Mouse (Mus musculus): ENCODE measurements at regions not wholly inside any gene's neighbourhood (a gene's known extent, or its start where the extent isn't known, plus 50 kb on each side); places are given as distances from the start of the nearest gene placed in this dataset.
A peak's percentile ranks its signal among the peaks of the same experiment; 100 is the strongest.

GRCm38 (mm10) chr15:10864004-10864775 lies 87.9 kb upstream of the C1qtnf3 start:
- no peak overlapping the region for H3K4me3 ChIP-seq
- WGBS: 90% methylated on average over 7 of the region's 7 CpGs
- no peak for DNase-seq (ENCODE audit: low spot score)
- no peaks in the 10 kb centered on the region for H3K9me3 ChIP-seq (replicated peaks)
- no peaks in the 10 kb centered on the region for H3K36me3 ChIP-seq
- no peaks in the 10 kb centered on the region for H3K27me3 ChIP-seq (ENCODE audit: low read depth, poor library complexity, severe bottlenecking)
- H3K27ac ChIP-seq (replicated peaks): no peak overlapping the region
- peaks cover 6% of the 10 kb centered on the region for H3K4me1 ChIP-seq

GRCm38 (mm10) chr15:10865109-10865508 lies 87.0 kb upstream of the C1qtnf3 start:
- H3K36me3 ChIP-seq: no peaks in the 10 kb centered on the region
- peaks cover 14% of the 10 kb centered on the region for H3K4me1 ChIP-seq
- H3K9me3 ChIP-seq (replicated peaks): no peaks in the 10 kb centered on the region
- no peak for DNase-seq (ENCODE audit: low spot score)
- H3K27ac ChIP-seq (replicated peaks): no peak overlapping the region
- 80% methylated on average over 5 of the region's 5 CpGs for WGBS
- no peak overlapping the region for H3K4me3 ChIP-seq
- no peaks in the 10 kb centered on the region for H3K27me3 ChIP-seq (ENCODE audit: low read depth, poor library complexity, severe bottlenecking)

- Histone ChIP-seq H3K27me3 (ENCODE audit: low read depth, poor library complexity, severe bottlenecking) (no peaks in the 10 kb centered on the region; the same call in 1 of the 2 replicates), H3K4me1 (peaks cover 14% of the 10 kb centered on the region), H3K27ac (replicated peaks) (no peak overlapping the region), H3K4me3 (no peak overlapping the region), H3K36me3 (no peaks in the 10 kb centered on the region), H3K9me3 (replicated peaks) (no peaks in the 10 kb centered on the region)
- no peak for DNase-seq (ENCODE audit: low spot score)
- 89% methylated on average over 5 of the region's 5 CpGs for WGBS
Observed at GRCm38 (mm10) chr15:10866794-10867193, 85.3 kb upstream of the C1qtnf3 start.

- 93% methylated on average over 7 of the region's 7 CpGs for WGBS
- Histone ChIP-seq H3K27me3 (ENCODE audit: low read depth, poor library complexity, severe bottlenecking) (no peaks in the 10 kb centered on the region; the same call in 1 of the 2 replicates), H3K36me3 (no peaks in the 10 kb centered on the region), H3K4me1 (peaks cover 14% of the 10 kb centered on the region), H3K4me3 (no peak overlapping the region), H3K9me3 (replicated peaks) (no peaks in the 10 kb centered on the region), H3K27ac (replicated peaks) (no peak overlapping the region)
- no peak for DNase-seq (ENCODE audit: low spot score)
Observed at GRCm38 (mm10) chr15:10868115-10868514, 84.0 kb upstream of the C1qtnf3 start.

GRCm38 (mm10) chr15:10868716-10869585 lies 83.2 kb upstream of the C1qtnf3 start:
- H3K27ac ChIP-seq (replicated peaks): peak overlapping the region; percentile 42; the same call in 1 of the 2 replicates
- H3K4me1 ChIP-seq: peaks cover 14% of the 10 kb centered on the region
- no peak overlapping the region for H3K4me3 ChIP-seq
- WGBS: 79% methylated on average over 14 of the region's 14 CpGs
- H3K36me3 ChIP-seq: no peaks in the 10 kb centered on the region
- H3K9me3 ChIP-seq (replicated peaks): no peaks in the 10 kb centered on the region
- no peaks in the 10 kb centered on the region; the same call in 1 of the 2 replicates for H3K27me3 ChIP-seq (ENCODE audit: low read depth, poor library complexity, severe bottlenecking)
- no peak for DNase-seq (ENCODE audit: low spot score)

- H3K27me3 ChIP-seq (ENCODE audit: low read depth, poor library complexity, severe bottlenecking): no peaks in the 10 kb centered on the region; the same call in 1 of the 2 replicates
- H3K36me3 ChIP-seq: no peaks in the 10 kb centered on the region
- 61% methylated on average over 13 of the region's 13 CpGs for WGBS
- DNase-seq (ENCODE audit: low spot score): peak; percentile 41
- peak overlapping the region; percentile 65; the same call in 1 of the 2 replicates for H3K27ac ChIP-seq (replicated peaks)
- H3K4me3 ChIP-seq: no peak overlapping the region
- peaks cover 14% of the 10 kb centered on the region for H3K4me1 ChIP-seq
- no peaks in the 10 kb centered on the region for H3K9me3 ChIP-seq (replicated peaks)
Observed at GRCm38 (mm10) chr15:10869879-10870278, 82.3 kb upstream of the C1qtnf3 start.

GRCm38 (mm10) chr15:10872322-10872967 lies 79.7 kb upstream of the C1qtnf3 start:
- no peaks in the 10 kb centered on the region for H3K9me3 ChIP-seq (replicated peaks)

GRCm38 (mm10) chr15:10876328-10876727 lies 75.8 kb upstream of the C1qtnf3 start:
- DNase-seq (ENCODE audit: low spot score): no peak
- H3K36me3 ChIP-seq: no peaks in the 10 kb centered on the region
- H3K27me3 ChIP-seq (ENCODE audit: low read depth, poor library complexity, severe bottlenecking): no peaks in the 10 kb centered on the region; the same call in 1 of the 2 replicates
- no peaks in the 10 kb centered on the region for H3K9me3 ChIP-seq (replicated peaks)
- no peak overlapping the region for H3K4me3 ChIP-seq
- 83% methylated on average over 5 of the region's 5 CpGs for WGBS
- H3K27ac ChIP-seq (replicated peaks): no peak overlapping the region
- no peaks in the 10 kb centered on the region for H3K4me1 ChIP-seq

More at GRCm38 (mm10) chr15:10872322-10872967, 79.7 kb upstream of the C1qtnf3 start:
- H3K27me3 ChIP-seq (ENCODE audit: low read depth, poor library complexity, severe bottlenecking): no peaks in the 10 kb centered on the region; the same call in 1 of the 2 replicates
- H3K36me3 ChIP-seq: no peaks in the 10 kb centered on the region
- no peak overlapping the region for H3K27ac ChIP-seq (replicated peaks)
- H3K4me3 ChIP-seq: no peak overlapping the region
- WGBS: 34% methylated on average over 12 of the region's 13 CpGs
- H3K4me1 ChIP-seq: peaks cover 14% of the 10 kb centered on the region
- peak; percentile 39 for DNase-seq (ENCODE audit: low spot score)

- Histone ChIP-seq H3K4me1 (no peaks in the 10 kb centered on the region), H3K27ac (replicated peaks) (no peak overlapping the region), H3K4me3 (no peak overlapping the region), H3K36me3 (no peaks in the 10 kb centered on the region), H3K9me3 (replicated peaks) (no peaks in the 10 kb centered on the region; the same call in 1 of the 2 replicates), H3K27me3 (ENCODE audit: low read depth, poor library complexity, severe bottlenecking) (no peaks in the 10 kb centered on the region)
- no peak for DNase-seq (ENCODE audit: low spot score)
- 83% methylated on average over 1 of the region's 1 CpGs for WGBS
Observed at GRCm38 (mm10) chr15:10881726-10882125, 70.4 kb upstream of the C1qtnf3 start.

- Histone ChIP-seq H3K27me3 (ENCODE audit: low read depth, poor library complexity, severe bottlenecking) (no peaks in the 10 kb centered on the region), H3K9me3 (replicated peaks) (peaks cover 7% of the 10 kb centered on the region; the same call in 1 of the 2 replicates), H3K4me1 (no peaks in the 10 kb centered on the region), H3K4me3 (no peak overlapping the region), H3K27ac (replicated peaks) (no peak overlapping the region), H3K36me3 (no peaks in the 10 kb centered on the region)
- WGBS: 88% methylated on average over 6 of the region's 6 CpGs
- no peak for DNase-seq (ENCODE audit: low spot score)
Observed at GRCm38 (mm10) chr15:10887990-10888389, 64.1 kb upstream of the C1qtnf3 start.

GRCm38 (mm10) chr15:10890220-10890921 lies 61.8 kb upstream of the C1qtnf3 start:
- no peak for DNase-seq (ENCODE audit: low spot score)
- no peaks in the 10 kb centered on the region for H3K4me1 ChIP-seq
- 78% methylated on average over 8 of the region's 8 CpGs for WGBS
- H3K9me3 ChIP-seq (replicated peaks): peaks cover 8% of the 10 kb centered on the region; the same call in 1 of the 2 replicates
- H3K27me3 ChIP-seq (ENCODE audit: low read depth, poor library complexity, severe bottlenecking): no peaks in the 10 kb centered on the region
- no peak overlapping the region for H3K4me3 ChIP-seq
- H3K36me3 ChIP-seq: no peaks in the 10 kb centered on the region
- no peak overlapping the region for H3K27ac ChIP-seq (replicated peaks)

GRCm38 (mm10) chr15:10898309-10898708 lies 53.8 kb upstream of the C1qtnf3 start:
- H3K27me3 ChIP-seq (ENCODE audit: low read depth, poor library complexity, severe bottlenecking): no peaks in the 10 kb centered on the region
- no peak for DNase-seq (ENCODE audit: low spot score)
- 91% methylated on average over 5 of the region's 5 CpGs for WGBS
- no peaks in the 10 kb centered on the region for H3K9me3 ChIP-seq (replicated peaks)
- no peak overlapping the region for H3K27ac ChIP-seq (replicated peaks)
- no peaks in the 10 kb centered on the region for H3K36me3 ChIP-seq
- H3K4me3 ChIP-seq: no peak overlapping the region
- no peaks in the 10 kb centered on the region; the same call in 1 of the 2 replicates for H3K4me1 ChIP-seq

All from midbrain, embryonic 10.5 days (tissue).